Mouse (Mus musculus) limb, embryonic 10.5 days (tissue): ENCODE measurements around the gene Wfdc8. TPM values are rescaled to one million over a fixed set of nuclear protein-coding genes. Genes with fewer than 3 reads are reported as not detected.

Experiments
- DNase-seq: peaks from one replicate; pipeline ENCODE4 v3.0.0-alpha.2; 2017; ENCODE audit warnings: low spot score
- H3K27ac ChIP-seq: fragments of 300-500 bp; sonication (generic); 2 replicates; pipeline ENCODE4 v1.5.1; 2016; ENCODE audit warnings: mild to moderate bottlenecking
- H3K27me3 ChIP-seq: fragments of 300-500 bp; sonication (generic); 2 replicates; pipeline ENCODE4 v1.6.1; 2016; ENCODE audit warnings: low read depth, mild to moderate bottlenecking; ENCODE audit not compliant: poor library complexity, severe bottlenecking
- H3K36me3 ChIP-seq: fragments of 300-500 bp; sonication (generic); 2 replicates; pipeline ENCODE4 v1.6.1; 2016; ENCODE audit warnings: mild to moderate bottlenecking, moderate library complexity
- H3K4me1 ChIP-seq: fragments of 300-500 bp; sonication (generic); 2 replicates; pipeline ENCODE4 v1.6.1; 2016
- H3K4me3 ChIP-seq: fragments of 300-500 bp; sonication (generic); 2 replicates; pipeline ENCODE4 v1.5.1; 2016; ENCODE audit warnings: mild to moderate bottlenecking, moderate library complexity
- H3K9me3 ChIP-seq: fragments of 300-500 bp; sonication (generic); replicated peaks from 2 replicates; pipeline ENCODE4 v1.6.1; 2016; ENCODE audit warnings: mild to moderate bottlenecking
- WGBS: fragments of 180-500 bp; shearing (Covaris S2); methylation state at CpG from one replicate; pipeline ENCODE4 v1.1.7; 2016; 5-methylcytosine and 5-hydroxymethylcytosine counted together
- polyA plus RNA-seq: library from polyadenylated mRNA; unstranded; fragments of >200 nt; fragmentation: Nextera tagmentation; extraction: Ambion mirVana; gene quantifications from 2 replicates; pipeline ENCODE4 v1.2.1, GENCODE M21; 2016

Wfdc8 gene
- polyA plus RNA-seq, 1 experiment from 2014 or later: not detected

DNA sequence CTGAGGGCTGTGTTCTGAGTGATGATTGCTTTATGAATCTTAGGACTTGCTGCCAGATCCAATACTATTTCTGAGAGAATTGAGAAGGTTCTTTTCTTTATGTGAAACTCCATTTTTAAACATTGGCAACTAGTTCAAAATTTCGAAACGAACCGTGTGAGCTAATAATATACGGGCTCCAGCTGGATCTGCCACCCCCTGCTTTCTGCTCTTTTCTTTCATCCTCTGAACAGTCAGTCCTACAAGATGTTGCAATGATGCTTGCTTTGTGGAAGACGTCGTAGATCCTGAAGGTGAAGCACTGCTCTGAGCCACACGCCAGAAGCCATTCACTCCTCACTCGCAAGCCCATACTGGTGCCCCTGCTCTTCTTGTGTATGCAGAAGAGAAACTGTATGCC is 55.0 kb downstream of the Wfdc8 start:
- Histone ChIP-seq H3K27me3 (peaks cover 23% of the 10 kb centered on the region), H3K36me3 (no peaks in the 10 kb centered on the region), H3K4me3 (no peak overlapping the region), H3K27ac (no peak overlapping the region), H3K4me1 (peaks cover 21% of the 10 kb centered on the region), H3K9me3 (no peaks in the 10 kb centered on the region)
- no peak for DNase-seq
- WGBS: 84% methylated on average over 8 of the region's 8 CpGs

- 95% methylated on average over 9 of the region's 9 CpGs for WGBS
These were observed 61.9 kb downstream of the Wfdc8 start for GRCm38 (mm10) chr2:164551502-164551901.

GRCm38 (mm10) chr2:164550895-164551269 is 62.5 kb downstream of the Wfdc8 start:
- peaks cover 7% of the 10 kb centered on the region; the same call in 1 of the 2 replicates for H3K27me3 ChIP-seq
- H3K27ac ChIP-seq: no peak overlapping the region
- H3K4me3 ChIP-seq: no peak overlapping the region
- 83% methylated on average over 2 of the region's 2 CpGs for WGBS
- no peaks in the 10 kb centered on the region for H3K36me3 ChIP-seq
- no peaks in the 10 kb centered on the region for H3K9me3 ChIP-seq
- H3K4me1 ChIP-seq: peaks cover 13% of the 10 kb centered on the region
- DNase-seq: no peak

More at GRCm38 (mm10) chr2:164551502-164551901, 61.9 kb downstream of the Wfdc8 start:
- no peak overlapping the region for H3K27ac ChIP-seq
- peaks cover 7% of the 10 kb centered on the region; the same call in 1 of the 2 replicates for H3K27me3 ChIP-seq
- H3K36me3 ChIP-seq: no peaks in the 10 kb centered on the region
- no peaks in the 10 kb centered on the region for H3K9me3 ChIP-seq
- peaks cover 13% of the 10 kb centered on the region for H3K4me1 ChIP-seq
- H3K4me3 ChIP-seq: no peak overlapping the region
- DNase-seq: no peak

GRCm38 (mm10) chr2:164549963-164550894 is 63.2 kb downstream of the Wfdc8 start:
- 24% methylated on average over 10 of the region's 10 CpGs for WGBS
- no peaks in the 10 kb centered on the region for H3K36me3 ChIP-seq
- H3K27me3 ChIP-seq: peaks cover 7% of the 10 kb centered on the region; the same call in 1 of the 2 replicates
- 0 out of 2 replicates have a peak overlapping the region, but pooled peaks have one; percentile 21 for H3K4me3 ChIP-seq
- DNase-seq: no peak
- no peaks in the 10 kb centered on the region for H3K9me3 ChIP-seq
- peaks cover 15% of the 10 kb centered on the region for H3K4me1 ChIP-seq
- H3K27ac ChIP-seq: no peak overlapping the region

- no peak for DNase-seq
- Histone ChIP-seq H3K27ac (no peak overlapping the region), H3K36me3 (no peaks in the 10 kb centered on the region), H3K27me3 (peaks cover 7% of the 10 kb centered on the region; the same call in 1 of the 2 replicates), H3K4me3 (no peak overlapping the region), H3K9me3 (no peaks in the 10 kb centered on the region), H3K4me1 (peaks cover 18% of the 10 kb centered on the region)
- WGBS: 52% methylated on average over 4 of the region's 4 CpGs
These were observed 64.1 kb downstream of the Wfdc8 start for GRCm38 (mm10) chr2:164549338-164549737.

Other genes starting within 250 kb of the Wfdc8 start
- 0.46 TPM in 1 of 2 replicates, not detected in the other for gene Slpi, start 224.5 kb downstream of the Wfdc8 start, polyA plus RNA-seq
- 0.03 TPM in 1 of 2 replicates, not detected in the other for gene Rbpjl, start 210.5 kb downstream of the Wfdc8 start, polyA plus RNA-seq
- gene Matn4, start 208.5 kb downstream of the Wfdc8 start, polyA plus RNA-seq: 0.15 and 3.0 TPM in 2 replicates
- 22.1 and 24.2 TPM in 2 replicates for gene Sdc4, start 169.7 kb downstream of the Wfdc8 start, polyA plus RNA-seq
- gene Sys1, start 156.7 kb downstream of the Wfdc8 start, polyA plus RNA-seq: 54.4 and 54.5 TPM in 2 replicates
- gene Gm20458, start 152.7 kb downstream of the Wfdc8 start, polyA plus RNA-seq: 2.2 and 3.2 TPM in 2 replicates
- gene Trp53tg5, start 139.9 kb downstream of the Wfdc8 start, polyA plus RNA-seq: not detected in 2 replicates
- gene Dbndd2, start 127.5 kb downstream of the Wfdc8 start, polyA plus RNA-seq: 0.70 and 2.1 TPM in 2 replicates
- 35.7 and 37.5 TPM in 2 replicates for gene Pigt, start 116.1 kb downstream of the Wfdc8 start, polyA plus RNA-seq
- gene Wfdc2, start 51.2 kb downstream of the Wfdc8 start, polyA plus RNA-seq: 35.5 and 40.0 TPM in 2 replicates
- gene Spint3, start 40.2 kb downstream of the Wfdc8 start, polyA plus RNA-seq: not detected in 2 replicates
- gene Wfdc6a, start 28.2 kb downstream of the Wfdc8 start, polyA plus RNA-seq: not detected in 2 replicates
- gene Eppin, start 20.0 kb downstream of the Wfdc8 start, polyA plus RNA-seq: not detected in 2 replicates
- not detected in 2 replicates for gene Wfdc6b, start 104 bp downstream of the Wfdc8 start, polyA plus RNA-seq
- not detected in 2 replicates for gene Wfdc16, start 25.2 kb upstream of the Wfdc8 start, polyA plus RNA-seq
- not detected in 2 replicates for gene Wfdc10, start 42.4 kb upstream of the Wfdc8 start, polyA plus RNA-seq
- not detected in 2 replicates for gene Wfdc9, start 43.0 kb upstream of the Wfdc8 start, polyA plus RNA-seq
- gene Wfdc11, start 60.5 kb upstream of the Wfdc8 start, polyA plus RNA-seq: not detected in 2 replicates
- gene Wfdc13, start 71.5 kb upstream of the Wfdc8 start, polyA plus RNA-seq: not detected in 2 replicates
- not detected in 2 replicates for gene Spint4, start 84.9 kb upstream of the Wfdc8 start, polyA plus RNA-seq
- not detected in 2 replicates for gene Spint5, start 101.7 kb upstream of the Wfdc8 start, polyA plus RNA-seq
- 0.95 and 0.98 TPM in 2 replicates for gene Wfdc3, start 132.3 kb upstream of the Wfdc8 start, polyA plus RNA-seq
- gene Dnttip1, start 132.4 kb upstream of the Wfdc8 start, polyA plus RNA-seq: 93.1 and 93.2 TPM in 2 replicates
- gene Ube2c, start 156.3 kb upstream of the Wfdc8 start, polyA plus RNA-seq: 607 and 617 TPM in 2 replicates
- gene Tnnc2, start 166.3 kb upstream of the Wfdc8 start, polyA plus RNA-seq: 0.79 and 1.3 TPM in 2 replicates
- 9.0 and 12.2 TPM in 2 replicates for gene Snx21, start 172.2 kb upstream of the Wfdc8 start, polyA plus RNA-seq
- 14.7 and 18.4 TPM in 2 replicates for gene Acot8, start 191.3 kb upstream of the Wfdc8 start, polyA plus RNA-seq
- 9.1 and 9.9 TPM in 2 replicates for gene Zswim3, start 191.5 kb upstream of the Wfdc8 start, polyA plus RNA-seq
- gene Zswim1, start 209.1 kb upstream of the Wfdc8 start, polyA plus RNA-seq: 24.3 and 24.6 TPM in 2 replicates
- gene Spata25, start 214.9 kb upstream of the Wfdc8 start, polyA plus RNA-seq: 0.36 TPM in 1 of 2 replicates, not detected in the other
- gene Ctsa, start 219.2 kb upstream of the Wfdc8 start, polyA plus RNA-seq: 93.0 and 105 TPM in 2 replicates
- gene Neurl2, start 219.8 kb upstream of the Wfdc8 start, polyA plus RNA-seq: 4.0 and 6.9 TPM in 2 replicates
- 20.2 and 24.9 TPM in 2 replicates for gene Pltp, start 244.1 kb upstream of the Wfdc8 start, polyA plus RNA-seq